Mouse (Mus musculus) midbrain, embryonic 16.5 days (tissue): Measurements from ENCODE around the gene Tgfbr1. TPM values are rescaled to one million over a fixed set of nuclear protein-coding genes. Genes with fewer than 3 reads are reported as not detected.

Source experiments
- ATAC-seq: fragments of 200-750 bp; cut with Nextera tagmentation; 2 replicates; pipeline ENCODE4 v1.8.0; 2017; ENCODE audit warnings: moderate TSS enrichment
- H3K27ac ChIP-seq: fragments of 300-500 bp; sonication (generic); 2 replicates; pipeline ENCODE4 v1.5.1; 2014; ENCODE audit warnings: mild to moderate bottlenecking, low read length, mixed read lengths
- H3K27me3 ChIP-seq: fragments of 300-500 bp; sonication (generic); 2 replicates; pipeline ENCODE4 v1.6.1; 2014; ENCODE audit warnings: low read depth, low read length, mixed read lengths; ENCODE audit not compliant: control insufficient read depth, insufficient read depth
- H3K36me3 ChIP-seq: fragments of 300-500 bp; sonication (generic); 2 replicates; pipeline ENCODE4 v1.6.1; 2014; ENCODE audit warnings: mild to moderate bottlenecking, low read length, moderate library complexity, mixed read lengths; ENCODE audit not compliant: control insufficient read depth, insufficient read depth
- H3K4me1 ChIP-seq: fragments of 300-500 bp; sonication (generic); 2 replicates; pipeline ENCODE4 v1.6.1; 2014; ENCODE audit warnings: mild to moderate bottlenecking, low read length, mixed read lengths; ENCODE audit not compliant: control insufficient read depth, insufficient read depth
- H3K4me2 ChIP-seq: fragments of 300-500 bp; sonication (generic); 2 replicates; pipeline ENCODE4 v1.6.1; 2014; ENCODE audit warnings: mild to moderate bottlenecking, low read length, mixed read lengths
- H3K4me3 ChIP-seq: fragments of 300-500 bp; sonication (generic); 2 replicates; pipeline ENCODE4 v1.5.1; 2014; ENCODE audit warnings: low read depth, mild to moderate bottlenecking, low read length, moderate library complexity, mixed read lengths
- H3K9ac ChIP-seq: fragments of 300-500 bp; sonication (generic); 2 replicates; pipeline ENCODE4 v1.6.1; 2014; ENCODE audit warnings: low read depth, low read length, mixed read lengths
- H3K9me3 ChIP-seq: fragments of 300-500 bp; sonication (generic); replicated peaks from 2 replicates; pipeline ENCODE4 v1.6.1; 2014; ENCODE audit warnings: mild to moderate bottlenecking, low read length, mixed read lengths; ENCODE audit not compliant: control insufficient read depth, poor library complexity, severe bottlenecking
- WGBS: fragments of 180-500 bp; shearing (Covaris S2); extraction: QIAGEN DNeasy Blood & Tissue Kit; methylation state at CpG from one replicate; pipeline ENCODE4 v1.1.7; 2014; 5-methylcytosine and 5-hydroxymethylcytosine counted together
- polyA plus RNA-seq: library from polyadenylated mRNA; unstranded; fragments of >200 nt; fragmentation: Nextera tagmentation; extraction: Ambion mirVana; gene quantifications from 2 replicates; pipeline ENCODE4 v1.2.1, GENCODE M21; 2015

Gene Tgfbr1
- polyA plus RNA-seq, 1 experiment from 2014 or later = 30.2 TPM

GRCm38 (mm10) chr4:47333541-47333940 is 19.5 kb upstream of the Tgfbr1 start:
- Histone ChIP-seq H3K36me3 (no peaks in the 10 kb centered on the region), H3K4me1 (no peaks in the 10 kb centered on the region), H3K4me2 (no peak overlapping the region), H3K4me3 (no peak overlapping the region), H3K9ac (no peak overlapping the region), H3K9me3 (no peaks in the 10 kb centered on the region), H3K27me3 (no peaks in the 10 kb centered on the region), H3K27ac (no peak overlapping the region)
- no peak for ATAC-seq
- 92% methylated on average over 3 of the region's 3 CpGs for WGBS

DNA sequence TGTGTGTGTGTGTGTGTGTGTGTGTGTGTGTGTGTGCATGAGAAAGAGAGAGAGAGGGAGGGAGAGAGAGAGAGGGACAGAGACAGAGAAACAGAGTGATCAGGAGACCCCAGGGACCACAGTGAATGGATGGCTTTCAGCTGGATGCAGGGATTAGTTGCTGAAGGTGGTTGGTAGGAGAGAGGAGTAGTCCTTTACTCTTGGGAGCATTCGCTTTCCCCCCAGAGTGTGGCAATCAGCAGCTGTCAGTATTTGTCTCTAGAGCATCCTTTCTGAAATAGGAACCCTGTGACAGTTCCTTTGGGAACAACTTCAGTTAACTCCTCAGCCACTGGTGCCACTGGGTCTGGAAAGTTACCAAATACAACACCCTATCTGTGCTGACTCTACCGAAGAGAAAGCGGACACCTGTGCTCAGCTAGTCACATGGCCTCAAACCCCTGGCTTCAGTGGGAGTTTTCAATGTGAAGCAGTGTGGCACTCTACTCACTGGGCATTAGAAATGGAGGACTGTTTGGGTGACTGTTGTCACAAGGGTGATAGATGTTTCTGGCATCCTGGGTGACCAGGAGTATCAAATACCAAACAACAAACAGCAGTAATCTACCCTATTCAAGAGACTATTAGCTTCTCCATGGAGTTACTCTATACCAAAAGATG is 16.0 kb upstream of the Tgfbr1 start:
- Histone ChIP-seq H3K27ac (no peak overlapping the region), H3K27me3 (no peaks in the 10 kb centered on the region), H3K36me3 (no peaks in the 10 kb centered on the region), H3K4me1 (no peaks in the 10 kb centered on the region; the same call in 1 of the 2 replicates), H3K4me2 (no peak overlapping the region), H3K4me3 (no peak overlapping the region), H3K9ac (no peak overlapping the region), H3K9me3 (no peaks in the 10 kb centered on the region)
- 89% methylated on average over 3 of the region's 3 CpGs for WGBS
- ATAC-seq = no peak

GRCm38 (mm10) chr4:47342632-47343031 is 10.4 kb upstream of the Tgfbr1 start:
- Histone ChIP-seq H3K4me1 (no peaks in the 10 kb centered on the region; the same call in 1 of the 2 replicates), H3K4me3 (no peak overlapping the region), H3K9ac (no peak overlapping the region), H3K4me2 (no peak overlapping the region), H3K27me3 (no peaks in the 10 kb centered on the region), H3K27ac (no peak overlapping the region), H3K36me3 (no peaks in the 10 kb centered on the region), H3K9me3 (no peaks in the 10 kb centered on the region)
- ATAC-seq = no peak
- 27% methylated on average over 8 of the region's 8 CpGs for WGBS

- 78% methylated on average over 4 of the region's 4 CpGs for WGBS
- Histone ChIP-seq H3K4me1 (peaks cover under 1% of the 10 kb centered on the region; the same call in 1 of the 2 replicates), H3K9ac (no peak overlapping the region), H3K27ac (no peak overlapping the region), H3K4me2 (no peak overlapping the region), H3K27me3 (no peaks in the 10 kb centered on the region), H3K9me3 (no peaks in the 10 kb centered on the region), H3K36me3 (no peaks in the 10 kb centered on the region), H3K4me3 (no peak overlapping the region)
- ATAC-seq = no peak
Measured at GRCm38 (mm10) chr4:47347022-47347421, 6.0 kb upstream of the Tgfbr1 start.

DNA sequence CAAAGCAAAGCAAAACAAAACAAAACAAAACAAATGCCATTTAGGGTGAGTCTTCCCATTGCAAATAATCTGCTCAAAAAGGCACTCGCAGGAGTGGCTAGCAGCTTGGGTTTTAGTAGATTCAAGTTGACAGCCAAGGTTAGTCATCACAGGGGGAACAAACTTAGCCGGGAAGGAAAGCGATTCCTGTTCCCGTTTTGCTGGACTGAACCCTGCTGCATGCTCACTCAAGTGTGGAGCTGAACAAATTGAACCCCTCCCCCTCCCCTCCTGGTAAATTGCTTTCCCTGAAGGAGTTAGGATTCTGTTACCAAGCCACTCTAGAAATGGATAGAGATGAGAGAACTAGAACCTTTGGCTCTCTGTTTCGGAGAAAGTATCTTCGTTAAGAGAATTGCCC is 3.3 kb upstream of the Tgfbr1 start:
- H3K9ac ChIP-seq = no peak overlapping the region
- ATAC-seq = no peak
- H3K27me3 ChIP-seq = no peaks in the 10 kb centered on the region
- 24% methylated on average over 6 of the region's 6 CpGs for WGBS
- no peak overlapping the region for H3K27ac ChIP-seq
- no peaks in the 10 kb centered on the region for H3K9me3 ChIP-seq
- no peak overlapping the region for H3K4me3 ChIP-seq
- H3K36me3 ChIP-seq = no peaks in the 10 kb centered on the region
- peaks cover 12% of the 10 kb centered on the region for H3K4me1 ChIP-seq
- no peak overlapping the region for H3K4me2 ChIP-seq

DNA sequence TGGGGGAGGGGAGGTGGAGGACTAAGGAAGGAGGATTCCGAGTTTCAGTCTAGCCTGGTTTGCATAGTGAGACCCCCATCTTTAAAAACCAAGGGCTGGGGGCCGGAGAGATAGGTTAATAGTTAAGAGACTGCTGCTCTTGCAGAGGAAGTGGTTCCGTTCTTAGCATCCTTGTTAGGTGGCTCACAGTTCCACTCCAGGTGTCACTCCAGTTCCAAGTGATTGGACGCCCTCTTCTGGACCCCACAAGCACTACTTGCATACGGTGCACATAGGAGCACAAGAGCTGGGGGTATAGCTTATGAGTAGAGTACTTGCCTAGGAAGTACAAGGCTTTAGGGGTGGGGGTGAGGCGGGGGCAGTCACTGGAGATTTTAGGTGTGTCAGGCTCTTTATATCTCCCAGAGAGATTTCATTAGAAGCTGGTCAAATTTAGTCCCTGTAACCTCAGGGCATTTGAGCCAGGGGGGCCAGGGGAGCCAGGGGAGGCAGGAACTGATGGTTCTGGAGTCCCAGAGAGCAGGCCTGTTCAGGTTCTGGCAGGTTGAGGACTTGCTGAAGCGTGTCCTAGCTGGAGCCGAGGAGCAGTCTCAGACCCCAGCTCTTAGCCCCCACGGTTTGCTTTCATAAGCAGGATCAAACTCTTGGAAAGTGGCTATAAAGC is 1.5 kb upstream of the Tgfbr1 start:
- WGBS = 16% methylated on average over 9 of the region's 9 CpGs
- Histone ChIP-seq H3K27ac (peak overlapping the region; percentile 60; the same call in 1 of the 2 replicates), H3K4me3 (no peak overlapping the region; the same call in 1 of the 2 replicates), H3K9ac (no peak overlapping the region), H3K9me3 (no peaks in the 10 kb centered on the region), H3K4me2 (peak overlapping the region; percentile 96), H3K27me3 (no peaks in the 10 kb centered on the region), H3K36me3 (no peaks in the 10 kb centered on the region), H3K4me1 (peaks cover 22% of the 10 kb centered on the region)
- ATAC-seq = 0 out of 2 replicates have a peak, but pooled peaks have one; percentile 8

DNA sequence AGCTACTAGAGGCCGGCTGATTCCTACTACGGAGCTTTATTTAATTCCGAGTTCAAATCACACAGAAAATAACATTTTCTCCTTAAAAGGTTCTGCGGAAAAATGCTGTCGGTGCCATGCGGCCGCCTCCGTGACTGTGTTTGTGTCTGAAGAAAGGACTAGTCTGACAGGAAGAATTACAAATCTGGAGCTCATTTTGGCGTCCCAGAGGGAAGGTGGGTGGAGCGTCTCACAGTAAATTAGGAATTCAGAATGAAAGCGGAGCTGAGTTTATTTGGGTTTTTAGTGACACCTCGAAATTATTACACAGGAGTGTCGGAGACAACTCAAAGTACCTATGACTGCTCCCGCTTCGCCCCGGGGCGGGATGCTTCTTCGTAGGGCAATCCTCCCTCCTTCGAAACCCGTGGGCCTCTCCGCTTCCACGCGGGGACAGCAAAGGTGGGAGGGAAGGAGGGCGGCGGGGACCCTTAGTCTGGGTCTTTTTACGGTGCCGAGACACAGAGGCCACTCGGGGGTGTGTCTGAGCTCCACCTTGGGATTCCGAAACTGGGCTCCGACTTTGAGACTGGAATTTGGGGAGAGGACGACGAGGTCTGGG is 861 bp upstream of the Tgfbr1 start:
- H3K9ac ChIP-seq = peak overlapping the region; percentile 90
- H3K4me1 ChIP-seq = peaks cover 22% of the 10 kb centered on the region
- H3K27ac ChIP-seq = peak overlapping the region; percentile 60
- WGBS = under 1% methylated on average over 32 of the region's 32 CpGs
- peak; percentile 30 for ATAC-seq
- H3K27me3 ChIP-seq = no peaks in the 10 kb centered on the region
- no peaks in the 10 kb centered on the region for H3K9me3 ChIP-seq
- H3K4me2 ChIP-seq = peak overlapping the region; percentile 96
- peak overlapping the region; percentile 79 for H3K4me3 ChIP-seq
- H3K36me3 ChIP-seq = no peaks in the 10 kb centered on the region

DNA sequence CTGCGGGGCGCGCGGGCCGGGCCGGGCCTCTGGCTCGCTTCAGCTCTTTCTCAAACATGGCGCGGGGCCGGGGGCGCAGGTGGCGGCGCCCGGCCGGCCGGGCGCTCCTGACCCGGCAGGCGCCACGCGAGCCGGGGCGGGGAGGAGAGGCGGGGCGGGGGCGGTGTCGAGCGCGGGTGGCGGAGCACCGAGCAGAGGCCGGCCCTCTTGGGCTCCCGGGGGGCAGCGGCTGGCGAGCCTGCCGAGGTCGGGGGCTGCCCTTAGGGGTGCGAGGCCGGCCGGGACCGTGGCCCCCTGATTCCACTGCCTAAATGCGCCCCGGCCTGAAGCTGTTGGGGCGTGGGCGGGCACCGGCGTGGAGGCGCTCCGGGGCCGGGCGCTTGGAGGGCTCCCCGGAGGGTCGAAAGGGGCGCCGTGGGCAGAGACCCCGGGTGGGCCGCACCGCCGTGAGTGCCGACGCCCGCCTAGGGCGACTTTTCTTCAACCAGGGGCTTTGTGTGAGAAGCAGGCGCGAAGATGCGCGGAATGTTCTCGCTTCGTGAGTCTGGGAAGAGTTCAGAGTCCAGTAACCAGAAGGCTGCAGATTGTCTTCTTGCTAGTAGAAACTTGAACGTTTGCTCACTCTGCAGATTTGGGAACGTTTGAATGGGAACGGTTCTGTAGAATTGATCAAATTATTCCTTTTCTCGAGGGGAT is 542 bp downstream of the Tgfbr1 start:
- peak overlapping the region; percentile 79 for H3K4me3 ChIP-seq
- peaks cover 27% of the 10 kb centered on the region for H3K4me1 ChIP-seq
- H3K27me3 ChIP-seq = no peaks in the 10 kb centered on the region
- H3K9me3 ChIP-seq = no peaks in the 10 kb centered on the region
- H3K4me2 ChIP-seq = peak overlapping the region; percentile 96
- 0% methylated on average over 36 of the region's 73 CpGs for WGBS
- H3K36me3 ChIP-seq = no peaks in the 10 kb centered on the region
- H3K9ac ChIP-seq = peak overlapping the region; percentile 90
- peak overlapping the region; percentile 87 for H3K27ac ChIP-seq
- peak; percentile 69 for ATAC-seq
